Mouse (Mus musculus) spleen, postnatal 14 days (tissue): ENCODE measurements around the gene Igflr1.
A peak's percentile ranks its signal among the peaks of the same experiment; 100 is the strongest.

Experiments
- DNase-seq, 2 experiments: peaks; one replicate each; pipeline ENCODE4 v3.0.0; 2021 to 2022; ENCODE audit warnings: low spot score in 2 of 2

The Igflr1 gene

GRCm38 (mm10) chr7:30553810-30554584 lies 11.2 kb upstream of the Igflr1 start:
- DNase-seq = no peak

- peak in 1 of 2 experiments; percentile 37 for DNase-seq
Measured at GRCm38 (mm10) chr7:30556894-30557536, 8.2 kb upstream of the Igflr1 start.

DNA sequence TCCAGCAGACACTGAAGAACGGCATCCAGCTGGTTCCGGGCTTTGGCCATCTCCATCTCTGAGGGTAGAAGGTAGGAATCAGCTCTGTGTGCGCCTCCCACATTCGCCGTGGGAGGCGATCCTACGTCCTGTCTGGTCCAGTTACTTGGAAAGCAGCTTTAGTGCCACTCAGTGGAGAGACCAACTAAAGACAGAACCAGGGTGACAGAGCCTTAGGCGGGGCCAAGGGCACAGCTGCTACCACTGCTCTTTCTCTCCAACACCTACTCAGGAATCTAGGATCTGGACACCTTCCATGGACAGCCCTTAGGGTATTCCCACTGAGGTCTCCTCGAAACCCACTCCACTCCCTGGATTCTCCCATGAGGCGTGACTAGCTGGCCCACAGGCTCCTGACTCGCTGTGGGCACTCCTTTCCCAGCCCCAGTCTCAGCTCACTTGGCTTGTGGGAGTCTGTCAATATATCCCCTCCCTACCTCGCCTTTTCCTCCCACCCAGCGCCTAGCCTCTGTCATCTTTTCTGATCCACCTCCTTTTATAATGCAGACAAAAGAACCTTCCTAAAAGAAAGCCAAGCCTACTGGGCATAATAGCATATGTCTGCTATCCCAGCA lies 7.2 kb upstream of the Igflr1 start:
- DNase-seq = no peak

GRCm38 (mm10) chr7:30558656-30559442 lies 6.4 kb upstream of the Igflr1 start:
- no peak for DNase-seq

DNA sequence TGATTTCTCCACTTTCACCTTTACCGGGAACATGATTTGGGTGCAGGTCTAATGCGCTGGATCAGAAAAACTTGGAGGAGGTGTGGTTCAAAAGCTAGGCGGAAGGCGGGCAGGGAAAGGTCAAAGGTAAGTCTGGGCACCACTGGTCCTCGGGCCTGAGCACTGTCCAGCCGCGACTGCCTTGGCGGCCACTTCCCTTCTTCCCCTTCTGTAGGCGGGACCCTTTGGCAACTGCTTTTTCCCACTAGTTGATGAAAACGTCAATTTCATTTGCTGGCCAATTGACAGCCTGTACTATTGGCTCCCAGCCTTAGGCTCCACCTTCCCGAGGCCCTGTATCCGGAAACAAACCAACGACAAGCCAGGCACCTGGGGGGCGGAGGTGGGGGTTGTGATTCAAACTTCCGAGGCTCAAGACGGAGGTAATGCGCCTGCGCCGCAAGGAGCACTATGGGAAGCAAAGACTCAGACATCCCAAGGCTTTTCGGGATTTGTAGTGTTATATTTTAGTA lies 5.7 kb upstream of the Igflr1 start, which contains the start of gene Lin37:
Lin37 (minus strand) TSS at position 396 of the 512 bp plus-strand sequence.
- DNase-seq = peak; percentile 75 to 82

DNA sequence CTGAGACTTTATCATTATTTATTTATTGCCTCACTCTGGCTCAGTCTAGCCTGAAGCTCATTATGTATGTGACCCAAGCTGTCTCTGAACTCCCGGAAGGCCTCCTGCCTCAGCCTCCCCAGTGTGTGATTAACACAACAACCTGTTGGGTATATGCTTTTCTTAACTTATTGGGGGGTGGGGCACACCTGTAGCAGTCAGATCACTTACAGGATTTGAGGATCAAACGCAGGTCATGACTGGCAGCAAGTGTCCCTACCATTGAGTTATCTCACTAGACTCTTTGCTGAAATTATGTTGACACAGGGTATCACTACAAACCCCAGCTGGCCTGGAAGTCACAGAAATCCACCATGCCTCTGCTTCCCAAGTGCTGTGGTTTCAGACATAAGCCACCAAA lies 4.9 kb upstream of the Igflr1 start:
- DNase-seq = no peak

- no peak for DNase-seq
Measured at GRCm38 (mm10) chr7:30562526-30563116, 2.6 kb upstream of the Igflr1 start.

GRCm38 (mm10) chr7:30563117-30563905 lies 1.9 kb upstream of the Igflr1 start, which contains the start of the genes U2af1l4, Gm49396 and Psenen:
Gene U2af1l4 (plus strand): TSS chr7:30563301.
Gene Gm49396 (plus strand): TSS chr7:30563344.
Gene Psenen (minus strand): TSS chr7:30563627.
- peak; percentile 87 to 90 for DNase-seq

GRCm38 (mm10) chr7:30563906-30564280 lies 1.3 kb upstream of the Igflr1 start:
- no peak for DNase-seq

- no peak for DNase-seq
Measured at GRCm38 (mm10) chr7:30566033-30566432, 806 bp downstream of the Igflr1 start.

DNA sequence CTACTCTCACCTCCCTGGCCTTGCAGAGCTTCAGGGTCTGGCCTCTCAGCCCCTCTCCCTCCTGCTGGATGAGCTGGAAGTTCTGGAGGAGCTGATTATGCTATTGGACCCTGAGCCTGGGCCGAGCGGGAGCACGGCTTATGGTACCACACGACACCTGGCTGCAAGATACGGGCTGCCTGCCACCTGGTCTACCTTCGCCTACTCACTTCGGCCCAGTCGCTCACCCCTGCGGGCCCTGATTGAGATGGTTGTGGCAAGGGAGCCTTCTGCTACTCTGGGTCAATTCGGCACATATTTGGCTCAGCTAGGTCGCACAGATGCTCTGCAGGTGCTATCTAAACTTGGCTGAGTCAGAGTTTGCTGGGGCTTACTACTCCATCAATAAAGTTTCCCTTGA lies 2.3 kb downstream of the Igflr1 start:
- DNase-seq = no peak

GRCm38 (mm10) chr7:30572389-30572788 lies 7.2 kb downstream of the Igflr1 start:
- DNase-seq = no peak

- peak in 1 of 2 experiments; percentile 49 for DNase-seq
Measured at GRCm38 (mm10) chr7:30572969-30573368, 7.7 kb downstream of the Igflr1 start.

DNA sequence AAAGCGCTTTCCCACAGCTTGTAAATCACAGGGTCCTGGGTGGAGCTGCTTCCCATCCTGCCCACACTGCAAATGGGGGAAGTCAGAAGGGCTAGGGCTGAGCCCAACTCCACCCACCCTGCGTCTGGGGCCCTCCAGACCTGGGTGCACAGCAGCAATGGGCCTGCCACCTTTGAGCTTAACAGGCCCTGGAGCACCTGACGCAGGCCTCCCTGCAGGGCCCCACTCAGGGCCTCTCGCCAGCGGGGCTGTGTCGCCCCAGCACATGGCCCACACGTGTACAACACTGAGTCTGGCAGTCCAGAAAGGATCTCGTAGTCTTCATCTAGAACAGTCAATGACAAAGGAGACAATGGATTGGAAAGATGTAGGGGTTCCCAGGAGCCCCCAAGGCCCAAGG lies 14.7 kb downstream of the Igflr1 start:
- no peak for DNase-seq

GRCm38 (mm10) chr7:30581547-30581946 lies 16.3 kb downstream of the Igflr1 start:
- no peak for DNase-seq

DNA sequence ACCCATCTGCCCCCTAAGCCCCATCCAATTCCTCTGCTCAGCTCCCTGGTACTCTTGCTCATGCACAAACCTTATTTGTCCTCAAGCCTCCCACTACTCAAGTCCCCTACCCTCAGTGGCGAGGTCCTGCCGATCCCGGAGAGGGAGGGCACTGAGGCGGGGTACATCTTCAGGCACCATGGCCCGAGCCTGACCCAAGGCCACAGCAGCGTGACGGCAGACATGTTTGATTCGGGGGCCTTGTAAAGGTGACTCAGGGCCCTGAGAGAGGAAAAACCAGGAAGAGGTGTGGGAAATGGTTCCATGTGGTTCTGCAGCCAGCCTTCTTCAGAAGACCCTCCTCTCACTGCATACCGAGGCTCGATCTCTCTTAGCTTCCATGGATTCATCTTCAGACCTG lies 19.1 kb downstream of the Igflr1 start:
- no peak for DNase-seq

DNA sequence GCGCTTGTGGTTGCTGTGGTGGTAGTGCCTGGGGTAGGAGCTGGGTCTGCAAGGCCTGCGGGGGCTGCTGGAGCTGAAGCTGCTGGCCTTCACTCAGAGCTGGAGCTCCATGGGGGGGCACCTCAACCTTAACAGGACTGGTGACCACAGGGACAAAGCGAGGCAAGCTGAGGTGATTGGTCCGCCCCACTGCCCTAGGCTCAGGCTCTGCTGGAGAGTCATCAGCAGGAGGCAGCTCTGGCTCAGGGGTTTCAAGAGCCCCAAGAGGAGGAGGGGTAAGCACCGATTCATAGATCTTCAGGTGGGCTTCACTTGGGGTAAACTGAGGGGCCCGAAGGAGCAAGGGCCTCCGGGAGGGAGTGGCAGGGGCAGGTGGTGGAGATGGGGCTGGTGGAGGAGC lies 19.9 kb downstream of the Igflr1 start:
- no peak for DNase-seq

DNA sequence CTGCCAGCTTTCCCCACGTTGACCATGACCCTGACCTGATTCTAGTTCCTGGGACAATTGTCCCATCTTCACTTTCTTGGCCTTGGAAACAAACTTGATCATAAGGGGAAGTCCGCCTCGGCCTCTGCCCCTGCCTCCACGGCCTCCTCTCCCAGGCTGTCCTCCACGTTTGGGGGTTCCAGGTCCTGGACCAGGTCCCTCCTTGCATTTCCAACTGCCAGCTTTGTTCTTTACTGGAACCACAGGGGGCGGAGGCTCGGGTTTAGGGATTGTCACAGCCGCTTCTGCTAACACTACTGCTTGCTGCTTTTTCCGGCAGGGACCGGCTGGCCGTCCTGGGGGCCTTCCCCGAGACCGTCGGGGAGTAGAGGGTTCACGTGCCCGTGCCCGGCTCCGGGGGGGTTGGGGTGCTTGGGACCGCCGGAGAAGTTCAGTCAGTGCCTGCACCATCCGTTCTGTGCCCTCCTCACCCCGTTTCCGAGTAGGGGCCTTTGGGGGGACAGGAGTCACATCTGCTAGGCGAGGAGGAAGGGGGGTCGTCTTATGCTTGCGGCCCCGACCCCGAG lies 21.3 kb downstream of the Igflr1 start:
- no peak for DNase-seq

DNA sequence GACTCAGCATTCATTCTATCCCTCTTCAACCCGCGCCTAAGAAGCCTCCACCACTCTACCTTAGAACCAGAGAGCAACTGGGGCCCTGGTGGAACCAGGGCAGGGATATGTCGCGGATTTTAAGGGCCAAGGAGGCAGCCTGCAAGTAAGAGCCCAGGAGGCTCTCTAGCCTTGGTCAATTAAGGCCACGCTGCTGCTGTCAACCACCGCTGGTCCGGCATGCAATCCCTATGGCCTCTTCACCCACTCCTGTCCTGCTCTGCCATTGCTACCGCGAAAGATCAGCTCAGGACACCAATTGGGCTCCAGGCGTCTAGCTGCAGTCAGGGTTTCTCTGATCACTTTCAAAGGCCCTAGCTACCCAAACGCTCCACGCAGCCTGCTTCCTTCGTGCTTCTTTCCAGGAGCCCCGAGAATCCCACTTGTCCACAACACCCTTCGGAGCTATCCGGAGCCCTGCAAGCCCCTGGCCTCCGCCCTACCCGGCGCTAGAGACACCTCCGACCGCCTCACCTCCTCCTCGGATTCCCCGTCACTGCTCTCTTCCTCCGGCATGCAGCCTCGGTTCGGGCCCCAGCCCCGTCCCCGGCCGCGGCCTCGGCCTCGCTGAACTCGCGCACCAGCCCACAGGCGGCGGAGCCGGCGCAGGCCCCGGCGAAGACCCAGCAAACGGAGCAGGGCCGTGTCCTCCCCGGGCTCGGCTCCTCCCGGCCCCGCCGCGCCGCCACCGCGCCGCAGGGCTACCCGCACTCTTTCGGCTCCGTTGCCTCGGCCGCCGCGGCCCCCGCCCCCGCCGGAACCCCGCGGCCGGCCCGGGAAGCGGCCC lies 22.8 kb downstream of the Igflr1 start:
- DNase-seq = peak; percentile 29 to 47
